Mouse (Mus musculus): Measurements from ENCODE around the gene Gatad2a. TPM values are rescaled to one million over a fixed set of nuclear protein-coding genes. Genes with fewer than 3 reads are reported as not detected.
"Not testable (repeated sequence)": the region's sequence is repeated elsewhere in the genome, so short reads cannot be mapped to it uniquely, and the experiment has no call there.

Gene Gatad2a
- total and polyA plus RNA-seq, 3 experiments, result 52.2 to 139 (median 99.3) TPM

DNA sequence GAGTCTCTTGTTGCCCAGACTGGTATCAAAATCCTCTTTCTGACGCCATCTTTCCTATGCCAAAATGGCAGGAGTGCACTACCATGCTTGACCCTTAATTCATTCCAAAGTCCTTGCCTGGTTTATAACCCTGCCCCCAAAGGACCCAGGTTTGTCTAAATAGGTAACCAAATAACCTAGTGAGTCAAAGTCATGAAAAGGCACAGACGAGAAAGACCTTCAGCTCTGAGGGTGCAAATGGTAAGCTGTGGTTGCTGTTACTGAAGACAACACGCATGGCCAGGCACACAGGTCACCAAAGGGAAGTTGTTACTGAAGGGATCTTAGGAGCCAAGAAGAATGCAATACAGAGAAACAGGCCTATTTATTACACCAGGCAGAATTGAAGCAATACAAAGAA, 2.5 kb upstream of the Gatad2a start:
- H3K4me1 ChIP-seq (ENCODE audit: insufficient read depth, low read depth, low read length), result peaks cover 42% of the 10 kb centered on the region
- H3K9me3 ChIP-seq (replicated peaks), result no peaks in the 10 kb centered on the region
- no peaks in the 10 kb centered on the region for H3K27me3 ChIP-seq (ENCODE audit: insufficient read depth, low read length)
- H3K4me3 ChIP-seq (ENCODE audit: low read depth, low read length), result no peak overlapping the region
- H3K36me3 ChIP-seq (replicated peaks), result peaks cover 3% of the 10 kb centered on the region
- TF ChIP-seq GATA2 (IDR thresholded peaks at IDR 0.05; ENCODE audit: borderline replicate concordance, low read depth, low read length) (no peak), TAL1 (conservative IDR thresholded peaks at IDR 0.05; ENCODE audit: low read depth, low read length) (no peak), GATA1 (IDR thresholded peaks at IDR 0.05; ENCODE audit: borderline replicate concordance, low read length) (no peak), CTCF (IDR thresholded peaks at IDR 0.05; ENCODE audit: low read depth, low read length) (no peak), POLR2AphosphoS5 (IDR thresholded peaks at IDR 0.05; ENCODE audit: insufficient replicate concordance, low read depth, low read length) (no peak)
- DNase-seq (ENCODE audit: low spot score) (no peak), ATAC-seq (ENCODE audit: extremely low read depth, insufficient number of reproducible peaks, low FRiP score, poor library complexity, severe bottlenecking) (no peak)

DNA sequence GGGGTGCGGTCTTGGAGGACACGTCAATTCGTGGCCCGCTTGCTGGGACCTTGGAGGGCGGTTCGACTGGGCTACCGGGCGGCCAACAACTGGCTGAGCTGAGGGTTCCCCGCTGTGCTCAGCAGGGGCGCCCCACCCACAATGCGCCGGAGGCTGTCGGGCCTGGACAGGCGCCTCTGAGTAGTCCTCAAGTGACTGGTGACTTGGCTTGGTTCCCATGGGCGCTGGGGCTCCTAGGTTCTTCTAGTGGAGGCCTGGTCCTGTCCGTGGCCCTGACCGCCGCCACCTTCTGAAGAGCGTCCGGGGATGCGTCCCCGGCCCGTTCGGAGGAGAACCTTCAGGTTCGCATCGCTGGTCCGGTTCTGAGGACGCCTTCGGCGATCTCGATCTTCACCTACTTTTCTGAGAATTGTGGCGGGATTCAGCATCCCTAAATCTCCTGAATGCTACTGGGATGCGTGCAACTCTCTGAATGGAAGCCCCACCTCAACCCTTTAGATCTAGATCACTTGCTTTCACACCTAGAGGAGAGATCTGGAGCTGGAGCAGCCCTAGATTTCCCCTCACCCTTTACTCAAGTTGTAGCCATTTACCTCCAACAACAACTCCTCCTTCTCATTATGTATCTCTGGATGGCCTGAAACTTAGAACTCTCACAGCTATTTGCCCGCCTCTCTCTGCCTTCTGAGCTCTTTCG, 553 bp upstream of the Gatad2a start:
- peaks cover 40% of the 10 kb centered on the region for H3K4me1 ChIP-seq (ENCODE audit: insufficient read depth, low read depth, low read length)
- ATAC-seq (ENCODE audit: extremely low read depth, insufficient number of reproducible peaks, low FRiP score, poor library complexity, severe bottlenecking), result no peak
- DNase-seq (ENCODE audit: low spot score), result no peak
- H3K36me3 ChIP-seq (replicated peaks), result peaks cover 19% of the 10 kb centered on the region
- no peaks in the 10 kb centered on the region for H3K27me3 ChIP-seq (ENCODE audit: insufficient read depth, low read length)
- H3K4me3 ChIP-seq (ENCODE audit: low read depth, low read length), result peak overlapping the region; percentile 98
- no peaks in the 10 kb centered on the region for H3K9me3 ChIP-seq (replicated peaks)
- TF ChIP-seq CTCF (IDR thresholded peaks at IDR 0.05; ENCODE audit: low read depth, low read length) (no peak), GATA1 (IDR thresholded peaks at IDR 0.05; ENCODE audit: borderline replicate concordance, low read length) (no peak), TAL1 (conservative IDR thresholded peaks at IDR 0.05; ENCODE audit: low read depth, low read length) (no peak), POLR2AphosphoS5 (IDR thresholded peaks at IDR 0.05; ENCODE audit: insufficient replicate concordance, low read depth, low read length) (no peak), GATA2 (IDR thresholded peaks at IDR 0.05; ENCODE audit: borderline replicate concordance, low read depth, low read length) (no peak)

DNA sequence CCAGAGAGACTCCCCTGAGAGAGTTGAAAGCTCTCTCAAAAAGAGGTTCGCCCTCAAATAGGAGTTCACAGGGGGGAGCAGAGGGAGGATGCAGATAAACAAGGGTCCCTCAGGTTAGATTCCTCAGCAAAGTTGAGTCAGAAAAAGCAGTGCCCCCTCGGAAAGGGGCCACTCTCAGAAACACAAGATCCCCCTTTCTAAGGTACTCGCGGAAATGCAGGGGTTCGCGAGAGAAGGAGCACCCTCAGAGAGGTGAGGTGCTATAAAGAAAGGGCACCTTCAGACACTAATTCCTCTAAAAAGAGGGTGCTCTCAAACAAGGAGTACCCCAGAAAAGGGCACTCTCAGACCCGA, 785 bp downstream of the Gatad2a start:
- Histone ChIP-seq H3K4me3 (ENCODE audit: low read depth, low read length) (peak overlapping the region; percentile 98), H3K4me1 (ENCODE audit: insufficient read depth, low read depth, low read length) (peaks cover 37% of the 10 kb centered on the region), H3K27me3 (ENCODE audit: insufficient read depth, low read length) (no peaks in the 10 kb centered on the region), H3K9me3 (replicated peaks) (no peaks in the 10 kb centered on the region), H3K36me3 (replicated peaks) (peaks cover 30% of the 10 kb centered on the region)
- no peak for TF ChIP-seq POLR2AphosphoS5 (IDR thresholded peaks at IDR 0.05; ENCODE audit: insufficient replicate concordance, low read depth, low read length)
- TF ChIP-seq GATA1 (IDR thresholded peaks at IDR 0.05; ENCODE audit: borderline replicate concordance, low read length), result no peak
- no peak for TF ChIP-seq GATA2 (IDR thresholded peaks at IDR 0.05; ENCODE audit: borderline replicate concordance, low read depth, low read length)
- no peak for TF ChIP-seq CTCF (IDR thresholded peaks at IDR 0.05; ENCODE audit: low read depth, low read length)
- no peak for TF ChIP-seq TAL1 (conservative IDR thresholded peaks at IDR 0.05; ENCODE audit: low read depth, low read length)
- DNase-seq (ENCODE audit: low spot score) (no peak), ATAC-seq (ENCODE audit: extremely low read depth, insufficient number of reproducible peaks, low FRiP score, poor library complexity, severe bottlenecking) (no peak)

DNA sequence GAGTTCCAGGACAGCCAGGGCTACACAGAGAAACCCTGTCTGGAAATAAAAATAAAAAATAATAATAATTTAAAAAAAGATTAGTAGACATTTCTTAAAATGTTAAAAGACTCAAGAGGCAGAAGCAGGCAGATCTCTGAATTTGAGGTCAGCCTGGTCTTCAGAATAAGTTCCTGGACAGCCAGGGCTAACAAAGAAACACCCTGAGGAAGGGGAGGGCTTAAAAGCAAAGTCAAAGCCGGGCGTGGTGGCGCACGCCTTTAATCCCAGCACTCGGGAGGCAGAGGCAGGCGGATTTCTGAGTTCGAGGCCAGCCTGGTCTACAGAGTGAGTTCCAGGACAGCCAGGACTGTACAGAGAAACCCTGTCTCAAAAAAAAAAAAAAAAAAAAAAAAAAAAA, 7.2 kb downstream of the Gatad2a start:
- Histone ChIP-seq H3K36me3 (replicated peaks) (peaks cover 56% of the 10 kb centered on the region), H3K4me1 (ENCODE audit: insufficient read depth, low read depth, low read length) (peaks cover 32% of the 10 kb centered on the region)
- not testable (repeated sequence) for H3K9me3 ChIP-seq (replicated peaks); H3K4me3 ChIP-seq (ENCODE audit: low read depth, low read length); DNase-seq (ENCODE audit: low spot score); H3K27me3 ChIP-seq (ENCODE audit: insufficient read depth, low read length); ATAC-seq (ENCODE audit: extremely low read depth, insufficient number of reproducible peaks, low FRiP score, poor library complexity, severe bottlenecking)

DNA sequence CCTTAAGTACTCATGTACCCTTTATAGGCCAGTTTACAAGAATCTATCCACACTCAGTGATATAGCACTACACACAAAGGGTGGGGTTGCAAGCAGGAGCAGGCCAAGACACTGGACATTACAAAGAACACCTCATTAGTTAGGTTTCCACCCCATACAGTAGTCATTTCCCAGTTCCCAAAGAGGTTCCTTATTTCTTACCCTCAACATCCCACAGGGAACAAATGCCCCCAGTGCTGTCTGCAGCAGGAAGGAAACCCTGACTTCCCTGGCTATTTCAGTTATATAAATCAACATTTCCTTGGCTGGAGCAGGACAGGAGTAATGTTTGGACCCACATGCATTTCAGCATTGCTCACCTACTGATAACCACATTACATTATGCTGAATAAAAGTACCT, 8.4 kb downstream of the Gatad2a start:
- DNase-seq (ENCODE audit: low spot score) (no peak), ATAC-seq (ENCODE audit: extremely low read depth, insufficient number of reproducible peaks, low FRiP score, poor library complexity, severe bottlenecking) (no peak)
- Histone ChIP-seq H3K4me3 (ENCODE audit: low read depth, low read length) (no peak overlapping the region), H3K36me3 (replicated peaks) (peaks cover 56% of the 10 kb centered on the region), H3K9me3 (replicated peaks) (no peaks in the 10 kb centered on the region), H3K4me1 (ENCODE audit: insufficient read depth, low read depth, low read length) (peaks cover 26% of the 10 kb centered on the region; the same call in 1 of the 2 replicates), H3K27me3 (ENCODE audit: insufficient read depth, low read length) (no peaks in the 10 kb centered on the region)
- no peak for TF ChIP-seq GATA2 (IDR thresholded peaks at IDR 0.05; ENCODE audit: borderline replicate concordance, low read depth, low read length)
- no peak for TF ChIP-seq TAL1 (conservative IDR thresholded peaks at IDR 0.05; ENCODE audit: low read depth, low read length)
- no peak for TF ChIP-seq POLR2AphosphoS5 (IDR thresholded peaks at IDR 0.05; ENCODE audit: insufficient replicate concordance, low read depth, low read length)
- TF ChIP-seq CTCF (IDR thresholded peaks at IDR 0.05; ENCODE audit: low read depth, low read length), result no peak
- no peak for TF ChIP-seq GATA1 (IDR thresholded peaks at IDR 0.05; ENCODE audit: borderline replicate concordance, low read length)

DNA sequence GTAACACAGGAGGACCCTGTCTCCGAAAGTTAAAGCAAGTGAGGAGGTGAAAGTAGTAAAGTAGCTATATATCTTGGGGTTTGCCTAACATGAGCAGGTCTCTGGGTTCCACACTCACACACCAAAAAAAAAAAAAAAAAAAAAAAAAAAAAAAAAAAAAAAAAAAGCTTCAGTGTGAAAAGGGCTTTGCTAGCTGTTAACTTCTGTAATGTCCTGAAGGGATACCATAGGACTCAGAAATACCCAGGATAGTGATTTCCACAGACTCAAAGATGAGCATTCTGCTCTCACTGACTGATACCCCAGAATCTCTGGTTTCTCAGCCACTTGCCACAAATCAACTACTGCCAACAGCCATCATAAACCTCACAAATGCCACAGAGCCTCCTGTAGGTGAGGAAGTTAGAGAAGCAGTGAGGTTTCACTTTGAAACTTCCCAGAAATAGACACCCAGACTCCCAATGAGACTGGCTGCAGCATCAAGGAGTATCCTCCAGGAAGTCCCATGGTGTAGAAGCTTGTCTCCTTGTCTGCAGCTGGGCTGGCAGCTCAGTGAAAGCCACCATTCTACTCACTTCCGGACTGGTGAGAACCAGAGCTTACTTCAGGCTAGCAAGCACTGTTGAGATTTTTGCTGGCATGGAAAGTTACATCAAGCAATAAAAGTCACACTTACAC, 11.2 kb downstream of the Gatad2a start:
- H3K4me3 ChIP-seq (ENCODE audit: low read depth, low read length), result no peak overlapping the region
- H3K27me3 ChIP-seq (ENCODE audit: insufficient read depth, low read length), result no peaks in the 10 kb centered on the region
- no peaks in the 10 kb centered on the region for H3K9me3 ChIP-seq (replicated peaks)
- H3K36me3 ChIP-seq (replicated peaks), result peaks cover 48% of the 10 kb centered on the region
- no peak for TF ChIP-seq TAL1 (conservative IDR thresholded peaks at IDR 0.05; ENCODE audit: low read depth, low read length)
- no peak for TF ChIP-seq GATA2 (IDR thresholded peaks at IDR 0.05; ENCODE audit: borderline replicate concordance, low read depth, low read length)
- TF ChIP-seq CTCF (IDR thresholded peaks at IDR 0.05; ENCODE audit: low read depth, low read length), result no peak
- no peak for TF ChIP-seq GATA1 (IDR thresholded peaks at IDR 0.05; ENCODE audit: borderline replicate concordance, low read length)
- H3K4me1 ChIP-seq (ENCODE audit: insufficient read depth, low read depth, low read length), result peaks cover 14% of the 10 kb centered on the region; the same call in 1 of the 2 replicates
- DNase-seq (ENCODE audit: low spot score), result no peak
- ATAC-seq (ENCODE audit: extremely low read depth, insufficient number of reproducible peaks, low FRiP score, poor library complexity, severe bottlenecking), result no peak
